Mouse (Mus musculus): ENCODE measurements around the gene Iqcn. TPM values are rescaled to one million over a fixed set of nuclear protein-coding genes. Genes with fewer than 3 reads are reported as not detected.

Iqcn gene
- total RNA-seq, 2 experiments from 2014 or later = not detected

DNA sequence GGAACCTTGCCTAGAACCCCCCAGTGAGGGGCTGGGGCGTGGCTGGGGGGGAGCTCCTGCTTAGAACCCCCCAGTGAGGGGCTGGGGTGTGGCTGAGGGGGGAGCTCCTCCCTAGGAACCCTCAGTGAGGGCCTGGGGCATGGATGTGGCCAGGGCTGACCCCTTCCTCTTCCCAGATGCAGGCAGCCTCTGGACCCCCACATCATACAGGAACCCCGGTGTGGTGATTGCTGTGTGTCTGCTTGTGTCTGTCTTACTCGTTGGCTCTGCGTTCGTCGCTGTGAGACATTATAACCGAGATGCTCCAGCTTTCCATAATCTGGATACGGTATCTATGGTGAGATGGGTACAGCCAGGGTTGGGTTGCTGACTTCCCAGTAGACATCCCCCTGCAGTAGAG, 18.3 kb downstream of the Iqcn start:
- intact Hi-C loops (cut with DNase I) = loop anchor here (1.0 to 5.0 kb wide), 2 partner anchors 31 to 101 kb away; no protein-coding TSS in a partner anchor
- no peak for DNase-seq (ENCODE audit: low spot score)

DNA sequence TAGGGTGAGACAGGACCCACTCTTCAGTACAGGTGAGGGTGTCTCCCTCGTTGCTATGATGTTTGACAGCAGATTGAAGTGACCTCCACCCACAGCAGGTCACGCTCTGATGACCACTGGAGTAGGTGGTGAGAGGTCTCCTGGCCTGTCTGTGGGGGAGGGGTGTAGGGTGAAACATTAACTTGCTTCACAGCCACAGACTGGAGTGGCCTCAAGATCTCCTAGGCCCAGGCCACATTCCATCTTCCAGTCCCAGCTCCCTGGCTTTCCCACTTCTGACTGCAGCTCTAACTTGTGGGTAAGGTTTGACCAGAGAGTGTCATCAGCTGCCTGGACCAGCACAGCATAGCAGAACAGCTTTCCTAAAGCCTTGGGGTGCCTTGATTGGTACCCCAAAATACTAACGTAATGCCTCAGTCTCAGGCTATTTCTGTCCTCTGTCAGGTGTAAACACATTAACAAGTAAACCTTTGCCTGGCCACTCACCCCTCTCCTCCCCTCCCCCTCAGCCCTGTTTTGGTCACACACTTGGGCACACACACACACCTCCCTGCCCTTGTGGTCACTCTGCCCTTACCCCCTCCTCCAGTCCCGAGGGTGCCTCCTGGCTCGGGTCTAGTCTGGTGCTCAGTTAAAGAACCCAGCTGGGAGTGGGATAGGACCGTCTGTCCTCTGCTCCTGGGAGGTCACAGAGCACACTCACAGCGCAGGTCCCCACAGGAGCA, 20.4 kb downstream of the Iqcn start, which contains the start of gene Pde4c:
Gene Pde4c, plus strand, starts transcription at position 235 of the 725 bp plus-strand sequence.
- no peak for DNase-seq (ENCODE audit: low spot score)
- intact Hi-C loops (cut with DNase I) = loop anchor here (5.0 kb wide), 1 partner anchor 99 kb away; no protein-coding TSS in a partner anchor

DNA sequence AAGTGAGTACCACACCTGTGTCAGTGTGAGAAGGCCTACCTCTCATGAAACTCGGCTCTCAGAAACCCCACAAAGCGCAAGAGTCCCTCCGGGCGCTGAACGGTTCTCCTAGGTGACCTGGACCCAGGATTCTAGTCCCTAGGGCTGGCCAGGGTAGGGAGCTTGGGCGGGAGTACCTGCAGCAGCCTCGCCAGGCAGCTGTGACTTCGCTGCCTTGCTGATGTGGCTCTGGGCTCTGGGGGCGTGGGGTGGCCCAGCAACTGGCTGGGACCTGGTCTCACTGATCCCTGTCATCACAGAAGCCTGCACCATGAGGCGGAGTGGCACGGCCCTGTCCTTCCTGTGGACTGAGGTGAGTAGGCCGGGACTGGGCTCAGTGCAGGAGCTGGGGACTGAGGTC, 21.0 kb downstream of the Iqcn start:
- DNase-seq (ENCODE audit: low spot score) = no peak
- intact Hi-C loops (cut with DNase I) = loop anchor here (5.0 kb wide), 1 partner anchor 98 kb away; no protein-coding TSS in a partner anchor

DNA sequence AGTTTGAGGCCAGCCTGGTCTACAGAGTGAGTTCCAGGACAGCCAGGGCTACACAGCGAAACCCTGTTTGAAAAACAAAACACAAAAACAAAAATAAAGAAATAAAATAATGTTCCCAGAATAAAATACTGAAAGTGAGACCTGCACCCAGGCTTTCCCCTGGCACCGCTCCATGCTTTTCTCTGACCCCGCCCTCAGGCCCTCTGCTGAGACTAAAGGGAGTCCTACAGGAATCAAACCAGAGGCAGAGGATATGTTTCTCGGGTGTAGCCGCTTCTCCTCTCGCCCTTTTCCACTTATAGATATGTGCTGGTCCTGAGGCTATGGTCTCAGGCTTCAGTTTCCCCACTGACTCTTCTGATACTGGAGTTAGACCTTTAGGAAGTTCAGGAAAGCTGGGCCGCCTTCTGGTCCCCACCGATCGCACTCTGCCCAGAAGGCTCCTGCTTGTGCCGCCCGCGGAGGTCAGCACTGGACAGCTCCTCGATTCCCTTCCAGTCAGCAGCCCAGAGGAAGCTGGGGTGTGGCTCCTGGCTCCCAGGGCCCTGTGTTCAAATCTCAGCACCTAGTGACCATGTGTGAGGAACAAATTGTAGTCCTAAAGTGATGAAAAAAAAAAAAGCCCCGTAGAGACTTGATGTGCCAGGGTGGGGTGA, 22.7 kb downstream of the Iqcn start:
- no peak for DNase-seq (ENCODE audit: low spot score)
- intact Hi-C loops (cut with DNase I) = no loop called here

DNA sequence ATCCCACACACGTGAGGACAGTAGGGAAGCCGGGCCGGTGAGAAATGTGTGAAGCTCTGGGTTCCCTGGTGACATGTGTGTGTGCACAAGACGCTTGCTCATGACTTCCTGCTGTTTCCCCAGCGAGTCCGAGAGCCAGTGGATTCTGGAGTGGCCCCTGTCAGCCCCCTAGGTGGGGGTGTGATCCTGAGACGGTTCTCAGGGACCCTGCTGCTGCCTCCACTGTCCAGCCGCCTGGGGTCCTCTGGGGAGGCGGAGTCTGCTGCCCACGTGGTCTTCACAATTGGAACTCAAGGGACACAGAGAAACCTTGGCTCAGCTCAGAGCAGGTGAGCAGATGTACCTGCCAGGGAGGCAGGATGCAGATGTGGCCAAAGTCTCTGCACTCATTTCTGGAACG, 23.5 kb downstream of the Iqcn start:
- no peak for DNase-seq (ENCODE audit: low spot score)
- intact Hi-C loops (cut with DNase I) = no loop called here

DNA sequence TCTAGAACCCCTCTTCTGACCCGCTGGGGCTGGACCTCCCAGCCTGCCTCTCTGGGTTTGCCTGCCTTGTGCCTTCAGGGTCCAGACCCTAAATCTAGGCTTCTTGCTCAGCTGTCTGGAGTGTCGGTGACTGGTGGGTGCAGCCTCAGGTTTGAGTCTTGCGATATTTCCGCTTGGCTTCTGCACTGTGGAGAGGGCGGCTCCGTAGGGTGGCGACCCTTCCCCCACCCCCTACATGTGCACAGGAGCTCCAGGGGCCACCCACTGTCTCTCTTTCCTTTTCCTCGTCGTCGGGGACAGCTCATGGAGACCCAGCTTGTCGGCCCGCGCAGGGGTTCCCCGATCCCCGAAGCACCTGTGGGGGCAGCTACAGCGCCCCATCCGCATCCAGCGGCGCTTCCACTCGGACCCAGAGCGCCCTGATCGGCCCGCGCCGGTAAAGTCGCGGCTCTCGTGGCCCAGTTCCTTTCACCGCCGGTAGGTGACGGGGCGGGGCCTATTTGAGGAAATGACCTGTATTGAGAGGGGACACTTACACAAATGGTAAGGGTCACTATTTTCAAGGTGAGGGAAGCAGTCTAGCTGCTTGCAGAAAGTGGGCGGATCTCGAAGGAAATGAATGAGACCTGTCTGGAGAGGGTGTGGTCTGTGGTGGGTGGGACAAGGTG, 26.7 kb downstream of the Iqcn start:
- intact Hi-C loops (cut with DNase I) = no loop called here
- no peak for DNase-seq (ENCODE audit: low spot score)

DNA sequence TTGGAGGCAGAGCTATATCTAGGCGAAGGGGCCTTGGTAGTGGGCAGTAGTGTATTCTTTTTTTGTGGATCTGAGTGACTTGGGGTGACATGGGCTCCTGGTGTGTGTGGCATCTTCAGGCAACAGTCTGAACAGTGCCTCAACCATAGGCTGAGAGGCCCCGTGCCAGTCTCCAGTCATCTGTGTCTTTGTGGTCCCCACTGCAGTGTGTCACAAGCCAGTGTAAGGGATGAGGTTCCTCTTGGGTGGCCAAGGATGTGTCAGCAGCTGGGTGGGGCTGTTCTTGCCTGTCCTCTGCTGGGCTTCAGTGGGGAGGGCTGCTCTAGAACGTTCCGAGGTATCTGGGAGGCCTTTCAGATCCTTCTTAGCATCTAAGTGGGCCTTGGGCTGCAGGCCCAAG, 27.7 kb downstream of the Iqcn start:
- intact Hi-C loops (cut with DNase I) = no loop called here
- DNase-seq (ENCODE audit: low spot score) = no peak

DNA sequence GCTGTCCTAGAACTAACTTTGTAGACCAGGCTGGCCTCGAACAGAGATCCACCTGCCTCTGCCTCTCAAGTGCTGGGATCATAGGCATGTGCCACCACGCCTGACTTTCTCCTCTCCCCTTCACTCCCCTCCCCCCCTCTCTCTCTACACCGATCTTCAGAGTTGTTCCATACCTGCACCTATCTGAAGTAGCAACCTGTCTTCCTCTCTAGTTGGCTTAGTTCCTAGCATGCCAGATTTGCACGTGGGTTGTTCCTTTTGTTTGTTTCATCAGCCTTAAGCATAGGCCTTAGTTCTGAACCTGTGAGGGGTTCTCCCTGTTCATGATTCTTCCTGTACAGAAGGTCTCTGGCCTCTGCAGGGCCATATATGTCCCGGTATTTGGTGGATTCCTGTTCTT, 34.4 kb downstream of the Iqcn start:
- no peak for DNase-seq (ENCODE audit: low spot score)
- intact Hi-C loops (cut with DNase I) = no loop called here

DNA sequence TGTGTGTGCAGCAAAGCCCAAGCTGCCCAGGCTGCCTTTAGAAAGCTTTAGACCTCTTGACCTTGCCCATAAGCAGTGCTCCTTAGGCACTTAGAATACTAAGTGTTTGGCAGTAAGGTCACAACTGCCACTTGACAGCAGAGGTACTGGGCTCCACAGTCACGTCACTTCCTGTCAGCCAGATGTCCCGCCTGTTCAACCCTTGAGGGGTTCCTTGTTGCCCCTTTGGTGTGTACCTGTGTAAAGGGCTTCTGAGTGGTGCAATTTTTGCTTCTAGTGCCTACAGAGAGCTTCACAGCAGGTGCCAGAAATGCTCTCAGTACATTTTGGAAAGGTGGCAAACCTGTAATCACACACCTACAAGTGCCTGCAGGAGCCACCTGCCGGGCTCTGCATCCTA, 35.0 kb downstream of the Iqcn start:
- DNase-seq (ENCODE audit: low spot score) = no peak

DNA sequence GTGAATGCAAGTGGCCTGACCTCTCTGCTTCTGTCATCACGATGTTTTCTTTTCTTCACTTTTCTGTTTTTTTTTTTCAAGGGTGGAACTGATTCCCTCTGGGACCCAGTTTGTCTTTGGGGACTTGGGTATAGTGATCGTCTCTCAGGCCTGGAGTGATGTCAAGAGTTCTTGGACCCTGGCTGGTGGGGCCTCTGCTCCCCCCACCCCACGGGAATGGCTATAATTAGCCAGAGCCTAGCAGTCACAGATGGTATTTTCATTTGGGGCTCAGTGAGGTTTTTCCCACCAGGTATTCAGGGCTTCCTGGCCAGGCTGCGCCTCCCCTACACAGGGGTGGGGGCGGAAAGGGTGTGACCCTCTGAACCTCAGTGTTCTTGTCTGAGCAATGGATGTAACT, 38.4 kb downstream of the Iqcn start:
- intact Hi-C loops (cut with DNase I) = no loop called here
- no peak for DNase-seq (ENCODE audit: low spot score)

More for the DNA sequence above, 35.0 kb downstream of the Iqcn start:
- intact Hi-C loops (cut with DNase I) = no loop called here

DNA sequence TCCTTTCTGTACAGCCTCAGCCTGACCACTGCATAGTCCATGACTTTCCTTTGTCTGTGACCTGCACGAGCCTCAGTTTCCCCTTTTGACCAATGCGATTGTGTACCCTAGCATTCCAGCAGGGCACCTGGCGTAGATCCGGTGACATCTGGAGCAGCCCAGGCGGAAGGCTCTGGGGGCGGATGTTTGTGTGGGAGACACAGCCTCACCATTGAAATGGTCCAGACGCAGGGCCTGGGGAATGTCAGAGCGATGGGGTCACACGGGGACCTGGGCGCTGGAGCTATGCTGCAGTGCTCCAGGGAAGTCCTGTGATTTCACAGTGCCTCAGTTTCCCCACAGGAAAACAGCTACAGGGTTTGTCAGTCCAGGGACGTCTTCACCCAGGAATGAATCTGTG, 38.9 kb downstream of the Iqcn start:
- intact Hi-C loops (cut with DNase I) = no loop called here
- no peak for DNase-seq (ENCODE audit: low spot score)

DNA sequence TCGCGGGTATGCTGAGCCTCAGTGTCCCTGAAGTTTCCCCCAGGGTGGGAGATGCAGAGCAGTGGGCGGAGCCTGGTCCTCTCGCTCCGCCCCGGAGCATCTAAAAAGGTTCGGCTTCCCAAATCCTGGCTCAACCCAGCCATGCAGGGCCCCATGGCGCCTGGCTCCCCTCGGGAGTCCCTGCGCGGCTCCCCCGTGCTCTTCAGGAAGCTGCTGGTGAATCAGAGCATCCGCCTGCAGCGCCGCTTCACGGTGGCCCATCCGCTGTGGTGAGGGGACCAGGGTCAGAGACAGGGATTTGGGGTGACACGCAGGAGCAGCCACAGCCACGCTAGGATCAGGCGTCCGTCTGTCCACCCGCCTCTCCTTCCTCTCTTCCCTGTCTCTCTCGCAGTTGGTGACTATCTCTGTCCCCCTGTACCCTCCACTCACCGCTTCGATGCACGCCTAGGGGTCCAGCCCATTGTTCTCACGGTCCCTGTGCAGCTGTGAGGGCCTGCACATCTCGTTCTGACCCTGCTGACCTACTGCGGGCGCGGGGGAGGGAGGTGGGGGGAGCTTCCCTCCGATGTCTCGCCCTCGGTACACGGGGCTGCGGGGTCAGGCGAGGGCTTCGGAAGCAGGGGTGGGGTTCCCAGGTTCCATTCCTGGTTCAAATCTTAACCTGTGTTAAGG, 39.9 kb downstream of the Iqcn start:
- intact Hi-C loops (cut with DNase I) = no loop called here
- DNase-seq (ENCODE audit: low spot score) = no peak

DNA sequence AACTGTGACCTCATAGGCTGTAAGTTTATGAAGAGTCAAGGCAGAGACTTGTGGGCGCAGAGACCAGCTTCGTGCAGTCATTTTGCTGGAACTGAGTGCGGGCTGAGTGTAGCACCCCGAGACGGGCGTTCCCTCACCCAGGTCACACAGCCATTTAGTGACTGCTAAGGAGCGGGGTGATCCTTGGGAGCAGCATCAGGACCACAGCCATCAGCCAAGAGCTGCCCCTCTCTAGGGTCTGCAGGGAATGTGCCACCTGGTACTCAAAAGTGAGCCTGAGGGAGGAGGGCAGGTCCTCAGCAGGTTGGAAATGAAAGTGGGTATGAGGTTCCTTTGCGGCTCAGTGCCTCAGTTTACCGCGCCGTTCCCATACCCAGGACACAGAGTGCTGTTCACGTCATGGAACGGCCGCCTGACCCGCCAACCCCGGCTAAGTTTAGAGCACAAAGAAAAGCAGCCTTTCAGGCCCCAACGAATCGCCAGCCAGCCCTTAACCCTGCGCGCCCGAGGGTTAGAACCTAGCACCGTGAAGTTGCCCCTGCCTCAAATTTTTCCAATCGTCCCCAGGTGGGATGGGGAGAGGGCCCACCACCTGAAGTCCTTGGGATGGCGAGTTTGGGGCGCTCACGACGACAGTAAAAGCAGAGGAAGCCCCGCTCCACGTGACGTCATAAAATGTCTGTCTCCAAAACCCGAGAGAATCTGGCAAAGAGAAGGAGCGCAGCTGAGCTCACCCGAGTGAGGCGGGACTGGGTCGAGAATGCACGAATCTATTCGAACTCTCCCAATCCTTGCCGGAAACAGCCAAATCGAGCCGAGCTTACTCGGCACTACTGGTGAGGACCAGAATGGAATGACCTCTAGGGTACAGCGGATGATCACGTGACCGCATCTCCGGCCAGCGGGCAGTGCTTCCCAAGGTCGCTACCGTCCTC, 40.7 kb downstream of the Iqcn start:
- DNase-seq (ENCODE audit: low spot score) = peak; percentile 71
- intact Hi-C loops (cut with DNase I) = no loop called here

DNA sequence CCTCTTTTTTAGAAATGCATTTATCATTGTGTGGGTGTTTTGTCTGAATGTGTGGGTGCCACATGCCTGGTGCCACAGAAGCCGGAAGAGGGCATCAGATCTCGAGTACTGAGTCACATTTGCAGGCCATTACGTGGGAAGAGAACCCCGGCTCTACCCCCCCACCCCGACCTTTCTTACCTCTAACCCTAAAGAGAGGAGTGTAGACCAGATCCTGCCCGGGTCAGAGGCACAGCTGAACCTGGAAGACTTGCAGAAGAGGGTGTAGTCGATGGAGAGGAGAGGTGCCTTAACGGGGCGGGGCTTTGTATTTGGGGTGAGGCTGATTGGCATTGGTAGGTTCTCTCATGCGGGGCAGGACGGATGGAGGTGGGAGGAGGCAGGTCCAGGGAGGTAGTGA, 41.5 kb downstream of the Iqcn start:
- intact Hi-C loops (cut with DNase I) = no loop called here
- DNase-seq (ENCODE audit: low spot score) = no peak

DNA sequence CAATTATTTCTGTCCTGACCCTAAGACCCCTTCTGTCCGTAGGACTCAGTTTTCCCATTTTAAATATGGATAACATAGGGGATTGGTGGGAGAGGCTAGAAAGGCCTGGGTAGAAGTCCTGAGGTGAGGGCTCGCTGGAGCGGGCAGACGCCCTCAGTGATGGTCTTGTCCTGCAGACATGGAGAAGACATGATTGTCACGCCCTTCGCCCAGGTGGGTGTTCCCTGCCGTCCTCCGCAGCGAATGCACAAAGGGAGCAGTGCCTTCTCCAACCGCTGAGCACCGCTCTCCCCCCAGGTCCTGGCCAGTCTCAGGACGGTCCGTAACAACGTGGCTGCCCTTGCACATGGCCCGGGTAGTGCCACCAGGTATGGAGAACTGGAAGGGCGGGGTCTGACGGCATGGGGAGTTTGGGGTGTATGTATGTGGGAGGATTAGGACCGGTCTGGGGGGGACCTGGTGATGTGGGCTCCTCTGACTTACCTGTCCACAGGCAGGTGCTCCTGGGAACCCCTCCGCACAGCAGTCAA, 42.5 kb downstream of the Iqcn start:
- no peak for DNase-seq (ENCODE audit: low spot score)
- intact Hi-C loops (cut with DNase I) = no loop called here

DNA sequence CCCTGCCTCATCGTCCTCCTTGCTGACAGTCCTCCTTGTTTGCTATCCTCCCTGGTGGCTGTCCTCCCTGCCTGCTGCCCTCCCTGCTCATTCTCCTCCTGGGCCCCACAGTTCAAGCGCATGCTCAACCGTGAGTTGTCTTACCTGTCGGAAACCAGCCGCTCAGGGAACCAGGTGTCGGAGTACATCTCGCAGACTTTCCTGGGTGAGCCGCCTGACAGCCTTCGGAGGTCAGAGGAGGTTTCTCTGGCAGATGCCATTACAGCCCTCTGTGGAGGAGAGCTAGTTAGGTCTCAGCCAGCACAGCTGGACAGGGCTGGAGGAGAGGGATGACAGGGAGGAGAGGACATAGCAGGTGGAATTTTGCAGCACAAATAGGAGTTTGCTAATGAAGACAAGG, 43.4 kb downstream of the Iqcn start:
- intact Hi-C loops (cut with DNase I) = no loop called here

DNA sequence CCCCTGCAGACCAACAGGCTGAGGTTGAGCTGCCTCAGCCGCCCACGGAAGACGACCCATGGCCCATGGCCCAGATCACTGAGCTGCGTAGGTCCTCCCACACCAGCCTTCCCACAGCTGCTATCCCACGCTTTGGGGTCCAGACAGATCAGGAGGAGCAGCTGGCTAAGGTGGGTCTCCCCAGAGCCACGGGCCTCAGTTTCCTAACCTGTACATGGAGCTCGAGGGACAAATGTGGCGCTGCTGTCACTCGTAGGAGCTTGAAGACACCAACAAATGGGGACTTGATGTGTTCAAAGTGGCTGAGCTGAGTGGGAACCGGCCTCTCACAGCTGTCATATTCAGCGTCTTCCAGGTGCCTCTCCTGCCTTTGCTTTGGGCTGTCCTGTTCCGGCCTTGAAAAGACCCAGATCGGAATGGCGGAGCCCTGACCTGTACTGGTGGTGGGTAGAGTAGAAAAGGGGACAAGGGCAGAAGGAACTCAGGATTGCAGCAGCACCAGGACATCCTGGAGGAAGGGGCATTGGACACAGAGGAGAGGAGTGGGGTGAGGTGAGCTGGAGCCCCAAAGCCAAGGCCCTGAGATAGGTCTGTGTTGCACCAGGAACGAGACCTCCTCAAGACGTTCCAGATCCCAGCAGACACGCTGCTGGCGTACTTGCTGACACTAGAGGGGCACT, 44.1 kb downstream of the Iqcn start:
- DNase-seq (ENCODE audit: low spot score) = no peak
- intact Hi-C loops (cut with DNase I) = no loop called here

More for the DNA sequence above, 43.4 kb downstream of the Iqcn start:
- peak; percentile 1 for DNase-seq (ENCODE audit: low spot score)

DNA sequence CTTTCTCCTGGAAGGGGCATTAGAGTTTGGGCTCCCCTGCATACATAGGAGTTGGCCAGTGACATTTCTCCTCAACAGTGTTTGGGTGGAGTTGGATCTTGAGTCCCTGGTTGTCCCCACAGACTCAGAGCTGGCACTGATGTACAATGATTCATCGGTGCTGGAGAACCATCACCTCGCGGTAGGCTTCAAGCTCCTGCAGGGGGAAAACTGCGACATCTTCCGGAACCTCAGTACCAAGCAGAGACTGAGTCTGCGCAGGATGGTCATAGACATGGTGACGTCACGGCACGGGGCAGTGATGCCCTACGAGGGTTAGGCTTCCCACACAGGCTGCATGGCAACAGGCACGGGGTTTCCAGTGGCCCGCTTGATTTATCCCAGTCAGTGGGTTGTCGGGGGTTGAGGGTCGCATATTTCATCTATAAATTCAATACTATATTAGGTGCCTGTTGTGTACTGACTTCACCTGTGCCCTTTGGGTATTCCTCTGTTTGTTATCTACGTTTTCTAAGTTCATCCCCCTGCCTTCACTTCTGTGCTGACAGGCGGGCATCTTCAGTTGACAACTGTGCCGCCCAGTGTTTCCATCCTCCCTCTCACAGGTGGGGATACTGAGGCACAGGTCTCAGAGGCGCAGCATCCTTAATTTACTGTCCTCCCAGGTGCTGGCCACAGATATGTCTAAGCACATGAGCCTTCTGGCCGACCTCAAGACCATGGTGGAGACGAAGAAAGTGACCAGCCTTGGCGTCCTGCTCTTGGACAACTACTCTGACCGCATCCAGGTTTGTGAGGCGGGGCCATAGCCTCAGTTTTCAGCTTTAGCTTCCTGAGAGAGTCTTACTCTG, 45.2 kb downstream of the Iqcn start:
- peak; percentile 3 for DNase-seq (ENCODE audit: low spot score)
- intact Hi-C loops (cut with DNase I) = no loop called here

Data from heart, postnatal 25 days (tissue).